Mouse (Mus musculus) myocyte (in vitro differentiated cells): Measurements from ENCODE around the gene Cyp27a1.

Experiments
- MYOD1 ChIP-seq, 3 experiments: IDR thresholded peaks; one replicate each; pipeline ENCODE4 v1.6.1; 2011; ENCODE audit warnings: control low read depth in 2 of 3, low read depth in 2 of 3, mild to moderate bottlenecking in 2 of 3, moderate library complexity in 1 of 3; ENCODE audit not compliant: insufficient read length in 2 of 3, control insufficient read depth in 1 of 3
- MYOG ChIP-seq, 3 experiments: IDR thresholded peaks; one replicate each; pipeline ENCODE4 v1.6.1; 2011; ENCODE audit warnings: control low read depth in 2 of 3, low read depth in 2 of 3, mild to moderate bottlenecking in 2 of 3; ENCODE audit not compliant: insufficient read length in 2 of 3, control insufficient read depth in 1 of 3, insufficient read depth in 1 of 3
- POLR2A ChIP-seq: IDR thresholded peaks from one replicate; pipeline ENCODE4 v1.6.1; 2011; ENCODE audit warnings: low read depth, mild to moderate bottlenecking, control low read depth, moderate library complexity; ENCODE audit not compliant: insufficient read length
- POLR2AphosphoS2 ChIP-seq: IDR thresholded peaks from one replicate; pipeline ENCODE4 v1.6.1; 2011; ENCODE audit warnings: low read depth, control low read depth; ENCODE audit not compliant: insufficient read length
- USF1 ChIP-seq: IDR thresholded peaks from one replicate; pipeline ENCODE4 v1.6.1; 2011; ENCODE audit warnings: low read depth, mild to moderate bottlenecking, control low read depth, moderate library complexity

DNA sequence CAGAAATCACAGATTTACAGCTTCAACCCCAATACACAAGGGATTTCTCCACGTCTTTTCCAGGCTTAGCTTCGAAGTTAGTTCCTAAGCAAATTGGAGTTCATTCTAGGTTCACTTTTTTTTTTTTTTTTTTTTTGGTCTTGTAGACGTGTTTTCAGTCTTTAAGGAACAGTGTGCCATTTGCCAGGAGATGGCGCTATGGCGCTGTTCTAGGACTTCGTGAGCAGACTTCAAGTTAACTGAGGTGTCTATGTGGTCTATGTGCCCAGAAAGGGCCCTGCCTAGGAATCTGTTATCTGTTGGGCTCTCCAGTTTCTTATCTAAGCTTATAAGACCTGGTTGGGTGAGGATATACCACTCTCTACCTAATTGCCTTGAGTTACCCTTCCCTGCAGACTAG is 49.7 kb downstream of the Cyp27a1 start:
- TF ChIP-seq POLR2AphosphoS2, result no peak
- no peak for TF ChIP-seq POLR2A
- no peak for TF ChIP-seq USF1
- TF ChIP-seq MYOD1 (IDR thresholded peaks at IDR 0.05; ENCODE audit: control insufficient read depth in 1 of 3, insufficient read length in 2 of 3, low read depth in 2 of 3), result no peak
- no peak for TF ChIP-seq MYOG (IDR thresholded peaks at IDR 0.05; ENCODE audit: control insufficient read depth in 1 of 3, insufficient read depth in 1 of 3, insufficient read length in 2 of 3, low read depth in 2 of 3)
